Mouse (Mus musculus) stomach, postnatal 0 days (tissue): ENCODE measurements at regions not wholly inside any gene's neighbourhood (a gene's known extent, or its start where the extent isn't known, plus 50 kb on each side); places are given as distances from the start of the nearest gene placed in this dataset.

Experiments
- ATAC-seq: fragments of 200-750 bp; cut with Nextera tagmentation; 2 replicates; pipeline ENCODE4 v1.8.0; 2017; ENCODE audit not compliant: low FRiP score, low TSS enrichment
- DNase-seq: peaks from one replicate; pipeline ENCODE4 v3.0.0-alpha.2; 2016; ENCODE audit warnings: low spot score
- H3K27ac ChIP-seq: fragments of 300-500 bp; sonication (generic); replicated peaks from 2 replicates; pipeline ENCODE4 v1.5.1; 2014; ENCODE audit warnings: mild to moderate bottlenecking, control low read depth
- H3K27me3 ChIP-seq: fragments of 300-500 bp; sonication (generic); 2 replicates; pipeline ENCODE4 v1.6.1; 2014; ENCODE audit warnings: low read length; ENCODE audit not compliant: control insufficient read depth, insufficient read depth
- H3K36me3 ChIP-seq: fragments of 300-500 bp; sonication (generic); 2 replicates; pipeline ENCODE4 v1.6.1; 2014; ENCODE audit warnings: low read length, mixed read lengths; ENCODE audit not compliant: control insufficient read depth, insufficient read depth
- H3K4me1 ChIP-seq: fragments of 300-500 bp; sonication (generic); replicated peaks from 2 replicates; pipeline ENCODE4 v1.6.1; 2014; ENCODE audit warnings: antibody characterized with exemption; ENCODE audit not compliant: control insufficient read depth, insufficient read depth
- H3K4me2 ChIP-seq: fragments of 300-500 bp; sonication (generic); replicated peaks from 2 replicates; pipeline ENCODE4 v1.6.1; 2014; ENCODE audit warnings: low read depth, mild to moderate bottlenecking, control low read depth, moderate library complexity
- H3K4me3 ChIP-seq: fragments of 300-500 bp; sonication (generic); 2 replicates; pipeline ENCODE4 v1.5.1; 2014; ENCODE audit warnings: low read depth, low read length, control low read depth
- H3K9ac ChIP-seq: fragments of 300-500 bp; sonication (generic); 2 replicates; pipeline ENCODE4 v1.6.1; 2014; ENCODE audit warnings: mild to moderate bottlenecking, low read length, control low read depth, mixed read lengths
- H3K9me3 ChIP-seq: fragments of 300-500 bp; sonication (generic); 2 replicates; pipeline ENCODE4 v1.6.1; 2016; ENCODE audit warnings: low read length; ENCODE audit not compliant: control insufficient read depth
- CTCF ChIP-seq: IDR thresholded peaks from 2 replicates; pipeline ENCODE4 v1.5.1; 2016; ENCODE audit warnings: antibody characterized with exemption, low read depth, mild to moderate bottlenecking, moderate library complexity
- EP300 ChIP-seq: optimal IDR thresholded peaks from 2 replicates; pipeline ENCODE3; 2016; ENCODE audit warnings: antibody characterized with exemption
- WGBS: fragments of 180-500 bp; shearing (Covaris S2); extraction: QIAGEN DNeasy Blood & Tissue Kit; methylation state at CpG from one replicate; pipeline ENCODE4 v1.1.7; 2014; 5-methylcytosine and 5-hydroxymethylcytosine counted together

DNA sequence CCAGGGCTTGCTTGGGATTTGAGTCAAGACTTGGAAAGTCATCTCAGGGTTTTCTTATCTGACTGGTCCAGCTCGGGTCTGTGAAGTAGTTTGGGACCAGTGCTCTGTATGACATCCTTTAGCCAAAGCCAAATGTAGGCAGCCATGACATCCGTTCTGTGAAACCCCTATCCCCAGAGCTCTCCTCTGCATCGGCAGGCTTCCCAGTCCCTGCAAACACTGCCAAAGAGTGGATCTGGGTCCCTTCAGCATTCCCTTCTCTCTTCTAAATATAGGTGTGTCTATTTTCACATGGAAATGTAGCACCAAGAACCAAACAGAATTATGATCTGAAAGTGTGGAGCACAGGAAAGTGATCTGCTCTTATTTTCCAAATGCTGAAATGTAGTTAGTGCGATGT is 302.1 kb upstream of the Rora start:
- Histone ChIP-seq H3K9ac (no peak overlapping the region), H3K4me1 (no peaks in the 10 kb centered on the region), H3K4me2 (no peak overlapping the region), H3K36me3 (no peaks in the 10 kb centered on the region), H3K9me3 (no peaks in the 10 kb centered on the region), H3K4me3 (no peak overlapping the region), H3K27ac (no peak overlapping the region), H3K27me3 (no peaks in the 10 kb centered on the region)
- WGBS = 75% methylated on average over 4 of the region's 4 CpGs
- TF ChIP-seq CTCF (no peak), EP300 (no peak)
- ATAC-seq = no peak
- DNase-seq = no peak

DNA sequence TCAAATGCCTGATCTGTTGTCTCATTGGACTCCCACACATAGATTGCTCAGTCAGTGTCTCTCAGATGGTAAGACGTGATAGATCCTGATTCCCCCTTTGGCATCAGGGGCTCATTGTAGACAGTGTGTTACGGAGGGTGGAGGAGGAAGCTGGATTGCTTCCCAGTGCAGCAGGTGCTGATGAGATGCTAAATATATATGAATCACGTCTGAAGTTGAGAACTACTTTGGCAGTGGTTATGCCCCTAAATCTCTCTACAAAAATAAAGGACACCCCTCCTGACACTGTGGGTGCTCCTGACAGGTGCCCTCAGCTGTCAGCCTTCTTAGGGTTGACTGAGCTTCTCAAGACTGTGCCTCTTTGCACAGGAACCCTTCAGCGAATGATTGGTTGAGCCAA is 299.1 kb upstream of the Rora start:
- no peak for TF ChIP-seq EP300
- TF ChIP-seq CTCF = no peak
- H3K27ac ChIP-seq = no peak overlapping the region
- no peak overlapping the region for H3K4me2 ChIP-seq
- no peaks in the 10 kb centered on the region for H3K4me1 ChIP-seq
- H3K36me3 ChIP-seq = no peaks in the 10 kb centered on the region
- H3K27me3 ChIP-seq = no peaks in the 10 kb centered on the region
- DNase-seq (no peak), ATAC-seq (no peak)
- no peaks in the 10 kb centered on the region for H3K9me3 ChIP-seq
- no peak overlapping the region for H3K9ac ChIP-seq
- 66% methylated on average over 4 of the region's 4 CpGs for WGBS
- H3K4me3 ChIP-seq = no peak overlapping the region

DNA sequence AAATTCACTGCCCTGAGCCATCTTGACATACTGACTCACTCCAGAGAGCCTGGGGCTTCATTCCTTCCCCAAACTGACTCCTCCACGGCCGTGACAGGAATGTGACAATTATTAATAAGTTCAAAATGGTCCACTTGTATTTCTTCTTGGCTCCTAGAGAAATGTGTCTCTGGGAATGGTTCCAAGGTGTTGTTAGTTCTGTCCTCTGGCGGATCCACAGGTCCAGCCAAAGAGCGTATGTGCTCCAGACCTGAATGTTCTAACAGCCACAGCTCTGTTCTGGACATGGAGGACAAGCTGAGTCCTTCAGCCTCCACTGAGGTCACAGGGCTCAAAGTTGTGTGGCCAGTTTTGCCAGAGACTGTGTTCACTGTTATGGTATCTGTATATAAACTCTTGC is 297.5 kb upstream of the Rora start:
- Histone ChIP-seq H3K9ac (no peak overlapping the region), H3K27me3 (no peaks in the 10 kb centered on the region), H3K36me3 (no peaks in the 10 kb centered on the region), H3K9me3 (no peaks in the 10 kb centered on the region), H3K4me3 (no peak overlapping the region), H3K4me2 (no peak overlapping the region), H3K27ac (no peak overlapping the region), H3K4me1 (no peaks in the 10 kb centered on the region)
- 62% methylated on average over 4 of the region's 4 CpGs for WGBS
- no peak for TF ChIP-seq CTCF
- DNase-seq = no peak
- ATAC-seq = no peak

DNA sequence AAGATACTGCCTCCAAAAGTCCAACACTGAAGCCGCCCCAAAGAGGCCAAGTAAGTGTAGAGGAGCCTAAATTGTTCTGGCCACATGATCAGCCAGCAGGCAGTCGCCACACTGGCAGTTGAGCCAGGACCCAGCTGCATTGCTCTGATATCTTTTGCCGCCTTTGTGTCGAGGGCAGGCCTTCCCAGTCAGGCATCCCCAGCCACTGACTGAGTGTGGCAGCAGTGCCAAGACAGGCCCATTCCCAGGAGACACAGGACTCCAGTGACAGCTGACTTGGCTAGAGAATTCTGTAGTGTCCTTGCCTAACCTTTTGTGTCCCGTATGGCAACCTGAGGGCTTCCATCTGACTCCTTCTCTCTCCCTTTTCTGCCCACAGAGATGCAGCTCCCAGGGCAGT is 296.4 kb upstream of the Rora start:
- no peak for TF ChIP-seq CTCF
- no peak for TF ChIP-seq EP300
- Histone ChIP-seq H3K27me3 (no peaks in the 10 kb centered on the region), H3K9ac (no peak overlapping the region), H3K4me2 (no peak overlapping the region), H3K4me1 (no peaks in the 10 kb centered on the region), H3K4me3 (no peak overlapping the region), H3K36me3 (no peaks in the 10 kb centered on the region), H3K27ac (no peak overlapping the region), H3K9me3 (no peaks in the 10 kb centered on the region)
- ATAC-seq (no peak), DNase-seq (no peak)
- WGBS = 70% methylated on average over 5 of the region's 5 CpGs

DNA sequence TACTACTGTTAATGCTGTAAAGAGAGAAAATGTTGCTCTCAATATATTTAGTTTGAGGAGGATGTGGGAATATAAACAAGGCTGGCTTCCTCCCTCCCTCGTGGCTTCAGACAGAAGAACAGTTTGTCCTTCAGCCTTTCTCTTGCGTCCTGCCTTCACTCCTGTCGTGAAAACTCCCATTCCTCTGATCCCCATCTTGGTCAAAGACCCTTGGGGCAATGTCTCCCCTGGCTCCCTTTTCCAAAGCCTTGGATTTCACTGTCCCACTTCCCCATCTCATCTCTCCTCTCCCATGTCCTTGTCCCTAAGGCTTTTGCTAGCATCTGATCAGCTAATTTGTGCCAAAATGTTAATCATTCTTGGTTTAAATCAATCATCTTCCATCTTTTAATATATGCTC is 286.6 kb upstream of the Rora start:
- DNase-seq (no peak), ATAC-seq (no peak)
- no peak overlapping the region for H3K4me2 ChIP-seq
- no peak overlapping the region for H3K9ac ChIP-seq
- no peak overlapping the region for H3K27ac ChIP-seq
- no peak overlapping the region for H3K4me3 ChIP-seq
- TF ChIP-seq CTCF (no peak), EP300 (no peak)
- H3K4me1 ChIP-seq = no peaks in the 10 kb centered on the region
- H3K9me3 ChIP-seq = no peaks in the 10 kb centered on the region
- H3K36me3 ChIP-seq = no peaks in the 10 kb centered on the region
- WGBS = 56% methylated on average over 3 of the region's 3 CpGs
- H3K27me3 ChIP-seq = no peaks in the 10 kb centered on the region

DNA sequence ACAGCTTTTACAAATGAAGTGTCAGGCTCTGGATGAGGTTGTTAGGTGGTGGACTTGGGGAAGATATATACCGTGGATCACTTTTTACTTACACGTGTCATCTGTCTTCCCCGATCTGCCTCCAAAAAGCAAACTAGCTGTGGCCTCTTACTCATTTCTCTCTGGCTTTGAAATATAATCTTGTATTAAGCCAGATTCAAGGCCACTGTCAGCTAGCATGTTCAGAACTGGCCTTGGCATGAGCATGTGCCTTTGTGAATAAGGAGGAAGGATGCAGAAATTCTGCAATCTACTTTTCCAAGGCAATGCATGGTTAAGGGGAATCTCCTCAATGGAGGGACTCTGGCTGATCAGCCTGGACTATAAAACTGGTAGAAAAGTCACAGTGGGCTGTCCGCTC is 286.0 kb upstream of the Rora start:
- no peak for ATAC-seq
- no peak for TF ChIP-seq CTCF
- TF ChIP-seq EP300 = no peak
- Histone ChIP-seq H3K27me3 (no peaks in the 10 kb centered on the region), H3K4me3 (no peak overlapping the region), H3K4me1 (no peaks in the 10 kb centered on the region), H3K9ac (no peak overlapping the region), H3K4me2 (no peak overlapping the region), H3K27ac (no peak overlapping the region), H3K9me3 (no peaks in the 10 kb centered on the region), H3K36me3 (no peaks in the 10 kb centered on the region)
- DNase-seq = no peak
- WGBS = 81% methylated on average over 4 of the region's 4 CpGs
